Mouse (Mus musculus): ENCODE data around the gene Fam187b. TPM values are rescaled to one million over a fixed set of nuclear protein-coding genes. Genes with fewer than 3 reads are reported as not detected.
"Not testable (repeated sequence)": the region's sequence is repeated elsewhere in the genome, so short reads cannot be mapped to it uniquely, and the experiment has no call there.

Fam187b gene
- polyA plus RNA-seq, 1 experiment from 2014 or later: 8.0 TPM

DNA sequence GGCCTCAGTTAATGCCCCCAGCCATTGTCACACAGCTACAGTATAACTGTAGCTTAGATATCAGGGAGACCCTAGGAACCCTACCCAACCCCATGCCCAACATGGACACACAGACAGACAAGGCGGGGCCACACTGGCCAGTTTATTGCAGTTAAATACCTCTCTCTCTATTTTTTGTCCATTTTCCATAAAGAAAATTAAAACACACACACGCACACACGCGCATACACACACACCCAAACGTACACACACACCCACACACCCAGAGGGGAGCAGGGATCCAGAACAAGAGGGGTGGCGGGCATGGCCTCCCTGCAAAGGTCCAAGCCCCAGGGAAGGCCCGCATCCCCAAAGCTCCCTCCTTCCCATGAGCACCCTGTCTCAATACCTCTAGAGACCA, 27.7 kb upstream of the Fam187b start:
- 94% methylated on average over 7 of the region's 7 CpGs for WGBS
- Histone ChIP-seq H3K9ac (replicated peaks; ENCODE audit: low read length) (no peak overlapping the region), H3K27ac (ENCODE audit: low read length) (no peak overlapping the region), H3K4me3 (ENCODE audit: low read length) (no peak overlapping the region), H3K9me3 (ENCODE audit: low read length) (no peaks in the 10 kb centered on the region), H3K36me3 (ENCODE audit: insufficient read depth, low read length) (peaks cover 26% of the 10 kb centered on the region), H3K4me2 (replicated peaks; ENCODE audit: low read depth, low read length) (no peak overlapping the region), H3K27me3 (ENCODE audit: insufficient read depth, low read length) (no peaks in the 10 kb centered on the region), H3K4me1 (ENCODE audit: insufficient read depth, low read length) (no peaks in the 10 kb centered on the region)
- ATAC-seq (ENCODE audit: low FRiP score, low TSS enrichment): no peak

GRCm38 (mm10) chr7:30949902-30950301, 23.7 kb upstream of the Fam187b start:
- not testable (repeated sequence) for H3K4me3 ChIP-seq (ENCODE audit: low read length); ATAC-seq (ENCODE audit: low FRiP score, low TSS enrichment); H3K4me1 ChIP-seq (ENCODE audit: insufficient read depth, low read length); H3K9me3 ChIP-seq (ENCODE audit: low read length); H3K27me3 ChIP-seq (ENCODE audit: insufficient read depth, low read length); H3K27ac ChIP-seq (ENCODE audit: low read length); H3K4me2 ChIP-seq (replicated peaks; ENCODE audit: low read depth, low read length); H3K9ac ChIP-seq (replicated peaks; ENCODE audit: low read length)
- 79% methylated on average over 3 of the region's 3 CpGs for WGBS
- peaks cover 55% of the 10 kb centered on the region for H3K36me3 ChIP-seq (ENCODE audit: insufficient read depth, low read length)

GRCm38 (mm10) chr7:30952441-30953265, 20.9 kb upstream of the Fam187b start:
- 94% methylated on average over 16 of the region's 16 CpGs for WGBS
- peaks cover 50% of the 10 kb centered on the region for H3K36me3 ChIP-seq (ENCODE audit: insufficient read depth, low read length)
- peaks cover 10% of the 10 kb centered on the region for H3K4me1 ChIP-seq (ENCODE audit: insufficient read depth, low read length)
- no peak overlapping the region for H3K4me3 ChIP-seq (ENCODE audit: low read length)
- H3K9ac ChIP-seq (replicated peaks; ENCODE audit: low read length): no peak overlapping the region
- ATAC-seq (ENCODE audit: low FRiP score, low TSS enrichment): no peak
- no peak overlapping the region for H3K4me2 ChIP-seq (replicated peaks; ENCODE audit: low read depth, low read length)
- no peaks in the 10 kb centered on the region for H3K27me3 ChIP-seq (ENCODE audit: insufficient read depth, low read length)
- H3K9me3 ChIP-seq (ENCODE audit: low read length): no peaks in the 10 kb centered on the region
- H3K27ac ChIP-seq (ENCODE audit: low read length): no peak overlapping the region

DNA sequence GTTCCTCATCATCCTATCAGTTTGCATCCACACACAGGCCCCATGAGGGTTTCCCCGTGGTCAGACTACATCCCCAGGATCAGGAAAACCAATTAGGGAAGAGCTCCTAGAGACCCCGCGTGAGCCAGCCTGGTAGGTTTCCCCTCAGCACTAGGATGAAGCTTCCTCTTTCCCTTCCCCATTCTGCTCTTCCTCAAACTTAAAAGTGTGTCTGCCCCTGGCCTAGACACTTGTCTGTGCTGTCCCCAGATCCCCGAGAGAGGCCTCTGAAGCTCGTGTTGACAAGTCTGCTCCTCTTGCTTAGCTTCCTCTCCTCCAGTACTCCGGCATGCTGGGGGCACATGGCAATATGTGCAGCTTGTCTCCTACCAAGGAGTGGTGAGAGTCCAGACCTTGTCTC, 20.1 kb upstream of the Fam187b start:
- 79% methylated on average over 6 of the region's 6 CpGs for WGBS
- Histone ChIP-seq H3K27me3 (ENCODE audit: insufficient read depth, low read length) (no peaks in the 10 kb centered on the region), H3K9me3 (ENCODE audit: low read length) (no peaks in the 10 kb centered on the region), H3K36me3 (ENCODE audit: insufficient read depth, low read length) (peaks cover 52% of the 10 kb centered on the region), H3K4me2 (replicated peaks; ENCODE audit: low read depth, low read length) (no peak overlapping the region), H3K9ac (replicated peaks; ENCODE audit: low read length) (no peak overlapping the region), H3K4me3 (ENCODE audit: low read length) (no peak overlapping the region), H3K27ac (ENCODE audit: low read length) (no peak overlapping the region), H3K4me1 (ENCODE audit: insufficient read depth, low read length) (peaks cover 18% of the 10 kb centered on the region)
- ATAC-seq (ENCODE audit: low FRiP score, low TSS enrichment): no peak

DNA sequence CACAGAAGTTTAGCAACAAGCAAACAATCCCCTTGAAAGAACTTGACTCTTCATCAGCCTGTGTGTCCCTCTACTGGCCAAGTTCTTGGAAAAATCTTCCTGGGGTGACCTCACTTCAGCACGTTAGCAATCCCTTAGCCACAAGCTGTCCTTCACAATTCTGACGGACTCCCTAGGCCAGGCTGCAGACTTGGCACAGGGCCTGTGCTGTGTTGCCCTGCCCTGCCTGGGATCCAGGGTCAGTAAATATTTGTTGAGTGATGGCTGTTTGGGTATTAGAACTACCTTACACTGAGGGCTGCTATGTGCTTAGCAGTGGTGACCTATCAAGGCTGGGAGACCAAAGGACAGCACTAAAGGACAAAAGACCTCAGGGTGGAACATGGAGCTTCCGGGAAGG, 19.6 kb upstream of the Fam187b start:
- no peak overlapping the region for H3K4me2 ChIP-seq (replicated peaks; ENCODE audit: low read depth, low read length)
- no peak for ATAC-seq (ENCODE audit: low FRiP score, low TSS enrichment)
- no peak overlapping the region for H3K27ac ChIP-seq (ENCODE audit: low read length)
- no peak overlapping the region for H3K9ac ChIP-seq (replicated peaks; ENCODE audit: low read length)
- H3K36me3 ChIP-seq (ENCODE audit: insufficient read depth, low read length): peaks cover 54% of the 10 kb centered on the region
- H3K4me1 ChIP-seq (ENCODE audit: insufficient read depth, low read length): peaks cover 22% of the 10 kb centered on the region
- 90% methylated on average over 3 of the region's 3 CpGs for WGBS
- H3K27me3 ChIP-seq (ENCODE audit: insufficient read depth, low read length): no peaks in the 10 kb centered on the region
- H3K4me3 ChIP-seq (ENCODE audit: low read length): no peak overlapping the region
- H3K9me3 ChIP-seq (ENCODE audit: low read length): no peaks in the 10 kb centered on the region

GRCm38 (mm10) chr7:30954971-30955520, 18.5 kb upstream of the Fam187b start:
- Histone ChIP-seq H3K27ac (ENCODE audit: low read length) (no peak overlapping the region), H3K4me3 (ENCODE audit: low read length) (peak overlapping the region; percentile 74), H3K9me3 (ENCODE audit: low read length) (no peaks in the 10 kb centered on the region), H3K4me2 (replicated peaks; ENCODE audit: low read depth, low read length) (peak overlapping the region; percentile 84), H3K4me1 (ENCODE audit: insufficient read depth, low read length) (peaks cover 22% of the 10 kb centered on the region), H3K9ac (replicated peaks; ENCODE audit: low read length) (peak overlapping the region; percentile 93; the same call in 1 of the 2 replicates), H3K36me3 (ENCODE audit: insufficient read depth, low read length) (peaks cover 50% of the 10 kb centered on the region), H3K27me3 (ENCODE audit: insufficient read depth, low read length) (no peaks in the 10 kb centered on the region)
- 82% methylated on average over 12 of the region's 12 CpGs for WGBS
- ATAC-seq (ENCODE audit: low FRiP score, low TSS enrichment): no peak

- H3K4me3 ChIP-seq (ENCODE audit: low read length): peak overlapping the region; percentile 74
- ATAC-seq (ENCODE audit: low FRiP score, low TSS enrichment): peak; percentile 87
Measured at GRCm38 (mm10) chr7:30955584-30956356, 17.8 kb upstream of the Fam187b start.

GRCm38 (mm10) chr7:30956357-30956751, 17.2 kb upstream of the Fam187b start:
- Histone ChIP-seq H3K4me2 (replicated peaks; ENCODE audit: low read depth, low read length) (peak overlapping the region; percentile 84), H3K4me3 (ENCODE audit: low read length) (peak overlapping the region; percentile 74), H3K4me1 (ENCODE audit: insufficient read depth, low read length) (peaks cover 22% of the 10 kb centered on the region), H3K27ac (ENCODE audit: low read length) (peak overlapping the region; percentile 98), H3K9me3 (ENCODE audit: low read length) (no peaks in the 10 kb centered on the region), H3K27me3 (ENCODE audit: insufficient read depth, low read length) (no peaks in the 10 kb centered on the region), H3K9ac (replicated peaks; ENCODE audit: low read length) (peak overlapping the region; percentile 93), H3K36me3 (ENCODE audit: insufficient read depth, low read length) (peaks cover 41% of the 10 kb centered on the region)
- WGBS: 0% methylated on average over 31 of the region's 49 CpGs
- ATAC-seq (ENCODE audit: low FRiP score, low TSS enrichment): peak; percentile 46

More at GRCm38 (mm10) chr7:30955584-30956356, 17.8 kb upstream of the Fam187b start:
- Histone ChIP-seq H3K27me3 (ENCODE audit: insufficient read depth, low read length) (no peaks in the 10 kb centered on the region), H3K27ac (ENCODE audit: low read length) (peak overlapping the region; percentile 98), H3K4me2 (replicated peaks; ENCODE audit: low read depth, low read length) (peak overlapping the region; percentile 84), H3K36me3 (ENCODE audit: insufficient read depth, low read length) (peaks cover 43% of the 10 kb centered on the region), H3K9me3 (ENCODE audit: low read length) (no peaks in the 10 kb centered on the region), H3K9ac (replicated peaks; ENCODE audit: low read length) (peak overlapping the region; percentile 93), H3K4me1 (ENCODE audit: insufficient read depth, low read length) (peaks cover 22% of the 10 kb centered on the region)
- WGBS: under 1% methylated on average over 57 of the region's 64 CpGs

- peak within 1 kb of the TSS; percentile 93 for H3K9ac ChIP-seq (replicated peaks; ENCODE audit: low read length)
- H3K4me1 ChIP-seq (ENCODE audit: insufficient read depth, low read length): peaks cover 22% of the 10 kb centered on the region
- peak within 1 kb of the TSS; percentile 74 for H3K4me3 ChIP-seq (ENCODE audit: low read length)
- peak within 1 kb of the TSS; percentile 98 for H3K27ac ChIP-seq (ENCODE audit: low read length)
- H3K36me3 ChIP-seq (ENCODE audit: insufficient read depth, low read length): peaks cover 39% of the 10 kb centered on the region
- H3K27me3 ChIP-seq (ENCODE audit: insufficient read depth, low read length): no peaks in the 10 kb centered on the region
- no peaks in the 10 kb centered on the region for H3K9me3 ChIP-seq (ENCODE audit: low read length)
- peak within 1 kb of the TSS; percentile 84 for H3K4me2 ChIP-seq (replicated peaks; ENCODE audit: low read depth, low read length)
- 0% methylated on average over 35 of the region's 82 CpGs for WGBS
- ATAC-seq (ENCODE audit: low FRiP score, low TSS enrichment): peak; percentile 60; the same call in 1 of the 2 replicates
Measured at GRCm38 (mm10) chr7:30956756-30957366, 16.7 kb upstream of the Fam187b start, which contains the start of gene Usf2. Gene Usf2 (minus strand): TSS chr7:30956803.
